Mouse (Mus musculus): ENCODE data around the gene Fzd4.

GRCm38 (mm10) chr7:89404081-89404733 lies at the start of gene Fzd4, which contains the start of gene Tmem135:
- TF ChIP-seq CTCF (IDR thresholded peaks at IDR 0.05; ENCODE audit: low read depth) (no peak), EP300 (IDR thresholded peaks at IDR 0.05; ENCODE audit: low read depth) (peak; percentile 56; the same call in 1 of the 2 replicates)
